18 mouse cellular contexts compared by ENCODE assay signal in genomic region chr2:95833505-95833904, GRCm38 (mm10).
"Had no signal": no experiment of that assay in that cellular context is flagged by ENCODE, and none has a peak within 500 bp of the region (broad histone marks: within the 10 kb centered on the region; RNA-seq: fewer than 3 reads in every experiment).

No protein-coding gene starts in this region.

- ATAC-seq: liver, embryonic 12.5 days; lung, postnatal 0 days had no signal

- H3K4me3 ChIP-seq: limb, embryonic 13.5 days; limb, embryonic 15.5 days; liver, embryonic 12.5 days; midbrain, embryonic 12.5 days; neural tube, embryonic 12.5 days had no signal

- H3K9ac ChIP-seq: limb, embryonic 13.5 days; limb, embryonic 15.5 days; liver, embryonic 12.5 days; liver, embryonic 14.5 days; lung, embryonic 14.5 days; midbrain, embryonic 12.5 days; neural tube, embryonic 12.5 days had no signal

- H3K4me2 ChIP-seq: limb, embryonic 13.5 days; limb, embryonic 15.5 days; liver, embryonic 12.5 days; lung, embryonic 14.5 days; midbrain, embryonic 12.5 days; neural tube, embryonic 12.5 days had no signal

- DNase-seq: lung, adult 18-20 months; lung, embryonic 14.5 days; lung, postnatal 4 days; retina, postnatal 1 day; right cerebral cortex, adult 18-20 months; right cerebral cortex, postnatal 25 days; right cerebral cortex, postnatal 4 days; spleen, adult 18-20 months; thymus, adult 2 months; thymus, postnatal 25 days; thymus, postnatal 4 days had no signal

- H3K36me3 ChIP-seq: limb, embryonic 13.5 days; limb, embryonic 15.5 days; liver, embryonic 12.5 days; midbrain, embryonic 12.5 days; neural tube, embryonic 12.5 days had no signal

- H3K4me1 ChIP-seq: limb, embryonic 13.5 days; limb, embryonic 15.5 days; liver, embryonic 12.5 days; midbrain, embryonic 12.5 days; neural tube, embryonic 12.5 days had no signal

- H3K27ac ChIP-seq: limb, embryonic 13.5 days; limb, embryonic 15.5 days; liver, embryonic 12.5 days; liver, embryonic 14.5 days; midbrain, embryonic 12.5 days; neural tube, embryonic 12.5 days had no signal

- H3K27me3 ChIP-seq: limb, embryonic 13.5 days; limb, embryonic 15.5 days; liver, embryonic 12.5 days; midbrain, embryonic 12.5 days; neural tube, embryonic 12.5 days had no signal

- H3K9me3 ChIP-seq: limb, embryonic 13.5 days; limb, embryonic 15.5 days; liver, embryonic 12.5 days; midbrain, embryonic 12.5 days; neural tube, embryonic 12.5 days had no signal
